Mouse (Mus musculus) limb, embryonic 14.5 days (tissue): ENCODE measurements around the gene Kcnh6. TPM values are rescaled to one million over a fixed set of nuclear protein-coding genes. Genes with fewer than 3 reads are reported as not detected.

Experiments used
- ATAC-seq: fragments of 200-750 bp; cut with Nextera tagmentation; 2 replicates; pipeline ENCODE4 v1.8.0; 2017; ENCODE audit warnings: low read depth, moderate number of reproducible peaks, moderate TSS enrichment; ENCODE audit not compliant: low FRiP score
- DNase-seq: peaks from one replicate; pipeline ENCODE4 v3.0.0-alpha.2; 2015; ENCODE audit warnings: low spot score
- H3K27ac ChIP-seq: fragments of 300-500 bp; sonication (generic); replicated peaks from 2 replicates; pipeline ENCODE4 v1.5.1; 2014; ENCODE audit warnings: low read depth, mild to moderate bottlenecking, low read length, moderate library complexity, mixed read lengths
- H3K27me3 ChIP-seq: fragments of 300-500 bp; sonication (generic); 2 replicates; pipeline ENCODE4 v1.6.1; 2014; ENCODE audit warnings: low read length, mixed read lengths; ENCODE audit not compliant: control insufficient read depth, insufficient read depth
- H3K36me3 ChIP-seq: fragments of 300-500 bp; sonication (generic); 2 replicates; pipeline ENCODE4 v1.6.1; 2014; ENCODE audit warnings: mild to moderate bottlenecking, low read length, moderate library complexity, mixed read lengths; ENCODE audit not compliant: control insufficient read depth, insufficient read depth
- H3K4me1 ChIP-seq: fragments of 300-500 bp; sonication (generic); 2 replicates; pipeline ENCODE4 v1.6.1; 2014; ENCODE audit warnings: antibody characterized with exemption, low read length, mixed read lengths; ENCODE audit not compliant: control insufficient read depth, insufficient read depth
- H3K4me2 ChIP-seq: fragments of 300-500 bp; sonication (generic); replicated peaks from 2 replicates; pipeline ENCODE4 v1.6.1; 2014; ENCODE audit warnings: low read depth, mild to moderate bottlenecking, low read length, moderate library complexity; ENCODE audit not compliant: severe bottlenecking
- H3K4me3 ChIP-seq: fragments of 300-500 bp; sonication (generic); replicated peaks from 2 replicates; pipeline ENCODE4 v1.5.1; 2014; ENCODE audit warnings: low read length
- H3K9ac ChIP-seq: fragments of 300-500 bp; sonication (generic); 2 replicates; pipeline ENCODE4 v1.6.1; 2014; ENCODE audit warnings: mild to moderate bottlenecking, low read depth, low read length, moderate library complexity; ENCODE audit not compliant: severe bottlenecking
- H3K9me3 ChIP-seq: fragments of 300-500 bp; sonication (generic); 2 replicates; pipeline ENCODE4 v1.6.1; 2016; ENCODE audit warnings: low read length; ENCODE audit not compliant: control insufficient read depth
- POLR2A ChIP-seq: fragments of 200-500 bp; IDR thresholded peaks from 2 replicates; pipeline ENCODE4 v1.8.0; 2012; ENCODE audit warnings: inconsistent platforms, mild to moderate bottlenecking, moderate library complexity, borderline replicate concordance; ENCODE audit not compliant: insufficient read depth, insufficient read length; ENCODE audit errors: extremely low read depth
- WGBS: fragments of 180-500 bp; shearing (Covaris S2); extraction: QIAGEN DNeasy Blood & Tissue Kit; methylation state at CpG from one replicate; pipeline ENCODE4 v1.1.7; 2014; 5-methylcytosine and 5-hydroxymethylcytosine counted together
- polyA plus RNA-seq, 2 experiments: library from polyadenylated mRNA; depleted of rRNA in 1 of 2; stranded (reverse) in 1 of 2; unstranded in 1 of 2; fragments of >200 nt; fragmentation: Nextera tagmentation in 1 of 2; extraction: Ambion mirVana in 1 of 2; gene quantifications; 2 replicates each; pipeline versions ENCODE4 v1.2.1 to v1.2.3; 2012 to 2014

The Kcnh6 gene
- polyA plus RNA-seq, 2 experiments = 0.20 to 0.32 TPM

GRCm38 (mm10) chr11:106058020-106058419 is 50.1 kb downstream of the Kcnh6 start:
- Histone ChIP-seq H3K9ac (no peak overlapping the region), H3K4me3 (no peak overlapping the region), H3K9me3 (no peaks in the 10 kb centered on the region), H3K27me3 (no peaks in the 10 kb centered on the region), H3K4me1 (no peaks in the 10 kb centered on the region), H3K36me3 (peaks cover 68% of the 10 kb centered on the region), H3K27ac (no peak overlapping the region), H3K4me2 (no peak overlapping the region)
- ATAC-seq = no peak
- no peak for TF ChIP-seq POLR2A
- no peak for DNase-seq
- 83% methylated on average over 8 of the region's 8 CpGs for WGBS

GRCm38 (mm10) chr11:106060549-106060948 is 52.6 kb downstream of the Kcnh6 start:
- 93% methylated on average over 1 of the region's 1 CpGs for WGBS
- no peak overlapping the region for H3K27ac ChIP-seq
- no peaks in the 10 kb centered on the region for H3K4me1 ChIP-seq
- DNase-seq = no peak
- ATAC-seq = no peak
- no peak overlapping the region for H3K4me2 ChIP-seq
- no peak overlapping the region for H3K9ac ChIP-seq
- no peak for TF ChIP-seq POLR2A
- H3K27me3 ChIP-seq = no peaks in the 10 kb centered on the region
- peaks cover 42% of the 10 kb centered on the region for H3K36me3 ChIP-seq
- H3K4me3 ChIP-seq = no peak overlapping the region
- no peaks in the 10 kb centered on the region for H3K9me3 ChIP-seq

- H3K4me1 ChIP-seq = no peaks in the 10 kb centered on the region
- TF ChIP-seq POLR2A = no peak
- no peak overlapping the region for H3K9ac ChIP-seq
- H3K36me3 ChIP-seq = peaks cover 35% of the 10 kb centered on the region
- WGBS = 79% methylated on average over 1 of the region's 1 CpGs
- H3K27me3 ChIP-seq = no peaks in the 10 kb centered on the region
- no peak overlapping the region for H3K4me3 ChIP-seq
- H3K27ac ChIP-seq = no peak overlapping the region
- no peak for ATAC-seq
- H3K4me2 ChIP-seq = no peak overlapping the region
- H3K9me3 ChIP-seq = no peaks in the 10 kb centered on the region
- DNase-seq = no peak
These were observed 53.4 kb downstream of the Kcnh6 start for GRCm38 (mm10) chr11:106061311-106061710.

GRCm38 (mm10) chr11:106063756-106064155 is 55.8 kb downstream of the Kcnh6 start:
- no peak overlapping the region for H3K9ac ChIP-seq
- peaks cover 12% of the 10 kb centered on the region for H3K36me3 ChIP-seq
- no peak overlapping the region for H3K27ac ChIP-seq
- H3K4me2 ChIP-seq = no peak overlapping the region
- ATAC-seq (no peak), DNase-seq (no peak)
- H3K4me1 ChIP-seq = no peaks in the 10 kb centered on the region; the same call in 1 of the 2 replicates
- no peak for TF ChIP-seq POLR2A
- WGBS = 85% methylated on average over 5 of the region's 5 CpGs
- H3K4me3 ChIP-seq = no peak overlapping the region
- no peaks in the 10 kb centered on the region for H3K27me3 ChIP-seq
- no peaks in the 10 kb centered on the region for H3K9me3 ChIP-seq

GRCm38 (mm10) chr11:106065073-106065922 is 57.4 kb downstream of the Kcnh6 start:
- peak overlapping the region; percentile 89 for H3K9ac ChIP-seq
- no peak overlapping the region; the same call in 1 of the 2 replicates for H3K27ac ChIP-seq
- no peaks in the 10 kb centered on the region for H3K36me3 ChIP-seq
- no peaks in the 10 kb centered on the region; the same call in 1 of the 2 replicates for H3K4me1 ChIP-seq
- H3K4me3 ChIP-seq = peak overlapping the region; percentile 94
- no peak for DNase-seq
- WGBS = 42% methylated on average over 18 of the region's 18 CpGs
- TF ChIP-seq POLR2A = no peak
- no peaks in the 10 kb centered on the region for H3K27me3 ChIP-seq
- peak; percentile 10; the same call in 1 of the 2 replicates for ATAC-seq
- H3K4me2 ChIP-seq = peak overlapping the region; percentile 88
- H3K9me3 ChIP-seq = no peaks in the 10 kb centered on the region
